Mouse (Mus musculus) heart, adult 2 months (tissue): ENCODE results near the gene Mad2l2. TPM values are rescaled to one million over a fixed set of nuclear protein-coding genes. Genes with fewer than 3 reads are reported as not detected.

Experiments used
- DNase-seq, 2 experiments: peaks; one replicate each; pipeline ENCODE4 v3.0.0; 2021
- H3K27ac ChIP-seq: fragments of 200-600 bp; 2 replicates; pipeline ENCODE4 v1.8.1; 2022
- H3K27me3 ChIP-seq: fragments of 200-500 bp; 2 replicates; pipeline ENCODE4 v1.6.1; 2012; ENCODE audit warnings: mild to moderate bottlenecking, low read length, inconsistent platforms, mixed read lengths; ENCODE audit not compliant: control insufficient read depth, insufficient read depth
- H3K36me3 ChIP-seq: fragments of 200-500 bp; 2 replicates; pipeline ENCODE4 v1.6.1; 2012; ENCODE audit warnings: low read length, inconsistent platforms; ENCODE audit not compliant: control insufficient read depth, insufficient read depth
- H3K4me1 ChIP-seq: fragments of 200-500 bp; 2 replicates; pipeline ENCODE4 v1.6.1; 2011; ENCODE audit warnings: low read length; ENCODE audit not compliant: control insufficient read depth, insufficient read depth
- H3K4me3 ChIP-seq: fragments of 200-600 bp; 2 replicates; pipeline ENCODE4 v1.8.1; 2022
- H3K79me2 ChIP-seq: fragments of 200-500 bp; replicated peaks from 2 replicates; pipeline ENCODE4 v1.6.1; 2012; ENCODE audit warnings: mild to moderate bottlenecking, inconsistent platforms, low read length, moderate library complexity, mixed read lengths; ENCODE audit not compliant: control insufficient read depth, insufficient read depth
- H3K9ac ChIP-seq: fragments of 200-500 bp; 2 replicates; pipeline ENCODE4 v1.6.1; 2012; ENCODE audit warnings: low read depth, mild to moderate bottlenecking, control low read depth, inconsistent platforms, low read length, mixed read lengths
- CTCF ChIP-seq: fragments of 200-600 bp; IDR thresholded peaks from 2 replicates; pipeline ENCODE4 v1.8.1; 2022; ENCODE audit warnings: antibody characterized with exemption, mild to moderate bottlenecking, moderate library complexity
- EP300 ChIP-seq: fragments of 200-500 bp; IDR thresholded peaks from 2 replicates; pipeline ENCODE4 v1.6.1; 2011; ENCODE audit warnings: low read depth, low read length, control low read depth; ENCODE audit not compliant: insufficient read depth
- POLR2A ChIP-seq: fragments of 200-500 bp; IDR thresholded peaks from 2 replicates; pipeline ENCODE4 v1.6.1; 2011; ENCODE audit warnings: mild to moderate bottlenecking, low read depth, low read length, control low read depth; ENCODE audit not compliant: insufficient read depth
- WGBS: fragments of 180-500 bp; shearing (Covaris S2); methylation state at CpG from one replicate; pipeline ENCODE4 v1.1.7; 2018; 5-methylcytosine and 5-hydroxymethylcytosine counted together
- intact Hi-C: fragments of 180-260 bp; cut with DNase I; formaldehyde crosslinking; loops from one replicate; pipeline ENCODE4 v1.15.1; 2025
- polyA plus RNA-seq: library from polyadenylated mRNA; depleted of rRNA; stranded (reverse); fragments of >200 nt; gene quantifications from 2 replicates; pipeline ENCODE4 v1.2.3, GENCODE M21; 2012
- total RNA-seq, 2 experiments: library from RNA; stranded (reverse); gene quantifications; 2 replicates each; pipeline ENCODE4 v1.2.3; 2021

Gene Mad2l2
- total and polyA plus RNA-seq, 3 experiments: 11.0 to 21.9 (median 13.8) TPM

GRCm38 (mm10) chr4:148152547-148152946 lies 22.4 kb downstream of the Mad2l2 start:
- peak overlapping the region; percentile 97 for H3K27ac ChIP-seq
- TF ChIP-seq POLR2A (no peak), CTCF (no peak), EP300 (no peak)
- H3K27me3 ChIP-seq: no peaks in the 10 kb centered on the region
- no peak overlapping the region for H3K9ac ChIP-seq
- DNase-seq: no peak
- no peak overlapping the region for H3K4me3 ChIP-seq
- 92% methylated on average over 5 of the region's 5 CpGs for WGBS
- intact Hi-C loops: loop anchor here (5.0 kb wide), 1 partner anchor 110 kb away; no protein-coding TSS in a partner anchor
- no peaks in the 10 kb centered on the region for H3K36me3 ChIP-seq
- H3K79me2 ChIP-seq: no peaks in the 10 kb centered on the region
- 0 out of 2 replicates have a peak, but pooled peaks cover 3% of the 10 kb centered on the region for H3K4me1 ChIP-seq

- intact Hi-C loops: loop anchor here (5.0 kb wide), 1 partner anchor 112 kb away; no protein-coding TSS in a partner anchor
- no peak for DNase-seq
- Histone ChIP-seq H3K4me1 (0 out of 2 replicates have a peak, but pooled peaks cover 3% of the 10 kb centered on the region), H3K36me3 (no peaks in the 10 kb centered on the region), H3K27me3 (no peaks in the 10 kb centered on the region), H3K4me3 (no peak overlapping the region), H3K79me2 (no peaks in the 10 kb centered on the region), H3K27ac (no peak overlapping the region), H3K9ac (no peak overlapping the region)
- WGBS: 84% methylated on average over 4 of the region's 4 CpGs
- TF ChIP-seq POLR2A (no peak), EP300 (no peak), CTCF (no peak)
Measured at GRCm38 (mm10) chr4:148154006-148154405, 23.8 kb downstream of the Mad2l2 start.

DNA sequence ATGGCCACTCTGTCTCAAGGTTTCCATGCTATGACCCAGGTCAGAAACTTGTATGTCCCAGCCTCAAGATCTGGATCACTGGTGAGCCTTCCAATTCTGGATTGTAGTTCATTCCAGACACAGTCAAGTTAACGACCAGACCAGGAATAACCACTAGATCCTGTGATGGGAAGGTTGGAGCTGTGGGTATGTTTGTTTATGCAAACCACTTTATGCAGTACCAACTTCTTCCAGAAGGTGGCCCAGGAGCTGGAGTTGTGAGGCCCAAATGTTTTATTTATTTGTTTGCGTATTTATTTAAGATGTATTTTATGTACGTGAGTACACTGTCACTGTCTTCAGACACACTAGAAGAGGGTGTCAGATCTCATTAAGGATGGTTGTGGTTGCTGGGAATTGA lies 24.8 kb downstream of the Mad2l2 start:
- H3K4me3 ChIP-seq: no peak overlapping the region
- no peak for DNase-seq
- TF ChIP-seq CTCF (peak; percentile 77), EP300 (no peak)
- 61% methylated on average over 3 of the region's 3 CpGs for WGBS
- H3K9ac ChIP-seq: no peak overlapping the region
- H3K4me1 ChIP-seq: peaks cover 3% of the 10 kb centered on the region; the same call in 1 of the 2 replicates
- H3K79me2 ChIP-seq: no peaks in the 10 kb centered on the region
- no peaks in the 10 kb centered on the region for H3K27me3 ChIP-seq
- H3K27ac ChIP-seq: no peak overlapping the region
- intact Hi-C loops: loop anchor here (5.0 kb wide), 1 partner anchor 113 kb away; no protein-coding TSS in a partner anchor
- H3K36me3 ChIP-seq: no peaks in the 10 kb centered on the region

GRCm38 (mm10) chr4:148158436-148159348 lies 28.5 kb downstream of the Mad2l2 start:
- peaks cover 1% of the 10 kb centered on the region; the same call in 1 of the 2 replicates for H3K4me1 ChIP-seq
- peak overlapping the region; percentile 67 for H3K4me3 ChIP-seq
- WGBS: 38% methylated on average over 27 of the region's 27 CpGs
- no peak for TF ChIP-seq POLR2A
- TF ChIP-seq CTCF: no peak
- no peak for TF ChIP-seq EP300
- H3K27ac ChIP-seq: peak overlapping the region; percentile 1; the same call in 1 of the 2 replicates
- H3K9ac ChIP-seq: peak overlapping the region; percentile 42; the same call in 1 of the 2 replicates
- intact Hi-C loops: no loop called here
- H3K36me3 ChIP-seq: no peaks in the 10 kb centered on the region
- no peaks in the 10 kb centered on the region for H3K79me2 ChIP-seq
- no peak for DNase-seq
- no peaks in the 10 kb centered on the region for H3K27me3 ChIP-seq

DNA sequence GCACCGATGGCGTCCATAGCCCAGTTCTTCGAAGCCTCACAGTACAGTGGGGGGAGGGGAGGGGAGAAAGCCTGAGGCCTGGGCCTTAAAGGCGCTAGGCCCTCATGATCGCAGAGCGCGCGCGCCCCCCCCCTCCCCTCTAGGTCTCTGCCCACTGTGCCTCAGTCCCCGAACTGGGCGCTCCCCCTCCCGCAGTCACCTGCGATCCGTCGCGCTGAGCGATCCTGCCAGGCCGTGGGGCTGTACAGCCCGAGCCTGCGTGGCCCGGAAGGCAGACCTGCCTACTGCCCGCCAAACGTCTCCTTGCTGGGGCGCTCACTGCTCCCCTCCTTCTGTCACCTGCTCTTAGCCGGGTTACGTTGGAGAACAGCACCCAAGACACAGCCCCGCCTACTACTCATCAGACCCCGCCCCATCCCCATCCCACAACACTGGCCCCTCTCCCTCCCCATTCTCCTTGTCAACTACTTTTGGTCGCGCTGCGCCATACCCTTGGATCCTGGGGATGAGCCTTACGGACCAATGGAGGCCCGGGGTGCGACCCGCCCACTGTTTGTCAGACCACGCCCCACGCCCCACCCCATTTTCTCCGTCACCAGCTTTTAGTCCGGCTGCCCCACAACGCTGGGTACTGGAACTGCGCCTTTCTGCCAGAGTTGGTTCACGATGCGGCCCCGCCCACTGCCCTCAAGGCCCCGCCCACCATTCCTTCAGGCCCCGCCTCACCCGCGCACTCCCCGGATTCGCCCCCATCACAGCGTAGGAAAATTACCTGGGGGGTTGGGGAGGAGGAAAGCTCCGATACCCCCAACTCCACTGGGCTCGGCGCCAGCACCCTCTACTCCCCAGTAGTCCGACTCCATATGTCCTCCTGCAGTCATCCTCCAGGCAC lies 29.6 kb downstream of the Mad2l2 start:
- Histone ChIP-seq H3K27me3 (peaks cover 3% of the 10 kb centered on the region; the same call in 1 of the 2 replicates), H3K79me2 (no peaks in the 10 kb centered on the region), H3K27ac (peak overlapping the region; percentile 64), H3K36me3 (no peaks in the 10 kb centered on the region), H3K9ac (peak overlapping the region; percentile 94), H3K4me1 (peaks cover 1% of the 10 kb centered on the region; the same call in 1 of the 2 replicates), H3K4me3 (peak overlapping the region; percentile 67)
- TF ChIP-seq EP300: no peak
- peak; percentile 21 for TF ChIP-seq CTCF
- peak; percentile 56; the same call in 1 of the 2 replicates for TF ChIP-seq POLR2A
- intact Hi-C loops: no loop called here
- WGBS: 2% methylated on average over 55 of the region's 55 CpGs
- peak; percentile 86 to 91 for DNase-seq
